Mouse (Mus musculus) lung, adult 2 months (tissue): ENCODE measurements around the gene Akr1c21.
"Not testable (repeated sequence)": the region's sequence is repeated elsewhere in the genome, so short reads cannot be mapped to it uniquely, and the experiment has no call there.

Experiments
- CTCF ChIP-seq: fragments of 200-500 bp; IDR thresholded peaks from 2 replicates; pipeline ENCODE4 v1.5.1; 2011; ENCODE audit warnings: mild to moderate bottlenecking, low read length, control low read depth; ENCODE audit not compliant: insufficient read depth
- POLR2A ChIP-seq: fragments of 200-500 bp; IDR thresholded peaks from 2 replicates; pipeline ENCODE4 v1.6.1; 2011; ENCODE audit warnings: low read depth, mild to moderate bottlenecking, control low read depth, low read length, borderline replicate concordance; ENCODE audit errors: extremely low read depth

DNA sequence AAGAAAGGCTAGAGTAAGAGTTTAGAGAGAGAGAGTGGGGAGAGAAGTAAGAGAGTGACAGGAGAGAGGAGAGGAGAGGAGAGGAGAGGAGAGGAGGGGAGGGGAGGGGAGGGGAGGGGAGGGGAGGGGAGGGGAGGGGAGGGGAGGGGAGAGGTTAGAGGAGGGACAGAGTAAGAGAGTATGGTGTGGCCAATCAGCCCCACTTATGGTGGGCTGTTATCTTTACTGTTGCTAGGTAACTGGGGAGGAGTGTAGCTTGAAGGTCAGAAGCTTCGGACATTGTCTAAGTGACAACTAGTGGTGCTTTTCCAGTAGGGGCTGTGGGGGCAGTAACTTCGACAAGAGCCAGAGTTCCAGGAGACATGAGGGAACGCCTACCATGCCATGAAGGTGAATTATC is 29.6 kb downstream of the Akr1c21 start:
- TF ChIP-seq CTCF, POLR2A: not testable (repeated sequence)
